Mouse (Mus musculus): ENCODE measurements around the gene Rims4. TPM values are rescaled to one million over a fixed set of nuclear protein-coding genes. Genes with fewer than 3 reads are reported as not detected.

Rims4 gene
- polyA plus RNA-seq, 1 experiment from 2014 or later = 0.22 TPM

DNA sequence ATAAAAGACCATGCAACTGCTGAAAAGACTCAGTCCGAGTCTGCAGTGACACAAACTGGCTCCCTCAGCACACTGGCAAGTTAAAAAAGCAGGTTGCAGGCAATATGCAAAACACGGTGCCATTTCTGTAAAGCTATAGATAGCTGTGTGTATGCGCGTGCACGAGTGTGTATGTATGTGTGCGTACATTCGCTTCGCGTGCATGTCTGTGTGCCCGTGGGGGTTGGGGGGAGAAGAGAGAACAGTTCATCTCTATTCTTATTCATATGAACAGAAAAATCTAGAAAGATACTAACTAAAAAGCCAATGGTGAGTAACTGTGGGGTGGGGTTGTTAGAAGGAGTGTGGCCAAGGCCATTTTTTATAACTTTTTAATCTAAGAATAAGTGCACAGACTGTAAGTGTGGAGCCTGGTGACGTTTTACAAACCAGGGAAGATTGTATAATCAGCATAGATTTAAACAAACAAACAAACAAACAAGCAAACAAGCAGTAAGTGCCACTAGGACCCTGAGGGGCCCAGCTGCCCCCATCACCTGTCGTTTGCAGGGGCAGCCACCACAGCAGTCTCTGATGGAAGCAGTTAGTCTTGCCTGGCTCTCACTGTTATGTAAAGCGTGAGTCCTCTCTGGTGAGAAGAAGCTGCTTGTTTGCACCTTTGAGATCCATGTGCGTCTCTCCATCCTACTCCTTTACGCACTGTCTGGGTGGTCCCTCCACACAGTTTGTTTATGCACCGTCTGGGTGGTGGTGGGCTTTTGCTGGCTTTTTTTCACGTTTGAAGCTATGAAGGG is 35.4 kb downstream of the Rims4 start:
- H3K4me1 ChIP-seq (replicated peaks; ENCODE audit: control insufficient read depth, insufficient read depth) = no peaks in the 10 kb centered on the region
- H3K9me3 ChIP-seq (ENCODE audit: control insufficient read depth, low read length) = no peaks in the 10 kb centered on the region
- WGBS = 58% methylated on average over 17 of the region's 17 CpGs
- ATAC-seq (ENCODE audit: low FRiP score, low TSS enrichment) (no peak), DNase-seq (ENCODE audit: low spot score) (no peak)
- H3K27ac ChIP-seq (replicated peaks) = no peak overlapping the region
- H3K4me3 ChIP-seq (ENCODE audit: low read depth, low read length) = no peak overlapping the region
- H3K4me2 ChIP-seq (replicated peaks; ENCODE audit: low read depth) = no peak overlapping the region
- no peaks in the 10 kb centered on the region for H3K27me3 ChIP-seq (ENCODE audit: control insufficient read depth, insufficient read depth, low read length)
- no peaks in the 10 kb centered on the region for H3K36me3 ChIP-seq (ENCODE audit: control insufficient read depth, insufficient read depth, low read length)
- H3K9ac ChIP-seq (ENCODE audit: low read length) = no peak overlapping the region
- TF ChIP-seq EP300 (optimal IDR thresholded peaks at IDR 0.05) = no peak
- TF ChIP-seq CTCF (IDR thresholded peaks at IDR 0.05; ENCODE audit: low read depth) = no peak

DNA sequence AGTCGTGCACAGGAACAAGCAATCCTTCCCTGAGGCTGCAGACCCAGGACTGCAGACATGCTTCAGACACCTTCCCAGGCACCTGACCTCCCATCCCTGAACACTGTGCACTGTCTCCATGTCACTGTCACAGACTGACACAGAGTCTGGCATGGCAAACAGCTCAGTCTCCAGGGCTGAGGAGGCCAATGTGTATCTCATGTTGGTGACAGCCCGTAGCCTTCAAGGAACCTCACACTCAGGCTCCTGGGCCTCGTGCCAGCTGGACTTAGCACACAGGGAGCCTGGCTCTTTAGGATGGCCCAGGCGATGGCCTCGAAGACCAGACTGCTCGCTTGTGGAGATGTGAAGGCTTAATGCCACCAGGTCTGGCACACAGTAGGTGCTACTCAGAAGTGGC is 37.6 kb downstream of the Rims4 start:
- DNase-seq (ENCODE audit: low spot score) (no peak), ATAC-seq (ENCODE audit: low FRiP score, low TSS enrichment) (no peak)
- Histone ChIP-seq H3K4me1 (replicated peaks; ENCODE audit: control insufficient read depth, insufficient read depth) (no peaks in the 10 kb centered on the region), H3K27me3 (ENCODE audit: control insufficient read depth, insufficient read depth, low read length) (no peaks in the 10 kb centered on the region), H3K4me2 (replicated peaks; ENCODE audit: low read depth) (no peak overlapping the region), H3K27ac (replicated peaks) (no peak overlapping the region), H3K9ac (ENCODE audit: low read length) (no peak overlapping the region), H3K4me3 (ENCODE audit: low read depth, low read length) (no peak overlapping the region), H3K9me3 (ENCODE audit: control insufficient read depth, low read length) (no peaks in the 10 kb centered on the region), H3K36me3 (ENCODE audit: control insufficient read depth, insufficient read depth, low read length) (no peaks in the 10 kb centered on the region)
- TF ChIP-seq CTCF (IDR thresholded peaks at IDR 0.05; ENCODE audit: low read depth) (no peak), EP300 (optimal IDR thresholded peaks at IDR 0.05) (no peak)
- WGBS = 65% methylated on average over 6 of the region's 6 CpGs

DNA sequence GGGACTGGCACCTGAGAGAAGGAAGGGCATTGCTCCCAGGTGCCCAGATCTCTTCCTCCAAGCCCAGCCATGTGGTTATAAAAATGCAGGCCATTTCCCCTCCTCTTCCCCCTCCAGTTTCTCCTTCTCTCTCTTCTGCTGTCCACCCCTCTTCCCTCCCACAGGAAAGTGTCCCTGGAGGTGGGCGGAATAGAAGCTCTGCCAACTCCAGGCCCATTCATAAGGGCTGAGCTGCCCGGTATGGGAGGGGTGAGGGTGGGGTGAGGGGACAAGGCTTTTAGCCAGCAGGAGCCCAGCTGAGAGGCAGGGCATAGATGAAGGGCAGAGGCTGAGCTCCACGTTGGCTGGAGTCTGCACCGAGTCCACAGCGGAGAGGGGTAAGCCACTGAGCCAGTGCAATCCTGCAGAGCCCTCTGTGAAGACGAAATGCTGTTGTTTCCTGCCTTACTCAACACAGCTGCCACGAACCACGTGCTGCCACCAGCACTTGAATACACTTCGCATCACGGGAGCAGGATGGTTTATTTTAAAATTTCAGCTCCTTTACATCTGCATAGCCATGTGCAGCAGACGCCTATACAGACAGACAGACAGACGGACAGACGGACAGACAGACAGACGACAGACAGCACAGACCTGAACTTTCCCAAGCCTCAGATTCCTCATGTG is 41.5 kb downstream of the Rims4 start:
- H3K9ac ChIP-seq (ENCODE audit: low read length) = no peak overlapping the region
- H3K4me1 ChIP-seq (replicated peaks; ENCODE audit: control insufficient read depth, insufficient read depth) = no peaks in the 10 kb centered on the region
- ATAC-seq (ENCODE audit: low FRiP score, low TSS enrichment) = no peak
- DNase-seq (ENCODE audit: low spot score) = no peak
- H3K4me2 ChIP-seq (replicated peaks; ENCODE audit: low read depth) = no peak overlapping the region
- TF ChIP-seq CTCF (IDR thresholded peaks at IDR 0.05; ENCODE audit: low read depth) (no peak), EP300 (optimal IDR thresholded peaks at IDR 0.05) (no peak)
- H3K27me3 ChIP-seq (ENCODE audit: control insufficient read depth, insufficient read depth, low read length) = no peaks in the 10 kb centered on the region
- no peaks in the 10 kb centered on the region for H3K9me3 ChIP-seq (ENCODE audit: control insufficient read depth, low read length)
- WGBS = 60% methylated on average over 14 of the region's 14 CpGs
- H3K27ac ChIP-seq (replicated peaks) = no peak overlapping the region
- no peak overlapping the region for H3K4me3 ChIP-seq (ENCODE audit: low read depth, low read length)
- H3K36me3 ChIP-seq (ENCODE audit: control insufficient read depth, insufficient read depth, low read length) = no peaks in the 10 kb centered on the region

DNA sequence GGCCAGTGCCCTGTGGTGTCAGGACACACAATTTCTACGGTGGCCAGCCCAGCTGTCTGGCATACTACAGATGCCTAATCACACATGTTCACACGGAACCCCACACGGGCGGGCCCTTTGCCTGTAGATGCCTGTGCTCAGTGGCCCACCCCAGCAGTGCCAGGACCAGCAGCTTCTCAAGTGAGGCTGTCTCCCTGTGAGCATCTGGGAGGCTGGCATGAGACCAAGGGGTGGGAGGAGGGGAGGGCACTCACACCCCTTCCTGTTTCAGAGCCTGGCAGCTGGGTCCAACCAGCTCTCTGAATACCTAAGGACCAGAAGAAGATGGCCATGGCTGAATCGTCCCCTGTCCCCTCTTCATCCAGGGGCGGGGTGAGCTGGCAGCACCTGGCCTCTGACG is 43.0 kb downstream of the Rims4 start:
- ATAC-seq (ENCODE audit: low FRiP score, low TSS enrichment) (no peak), DNase-seq (ENCODE audit: low spot score) (peak; percentile 21)
- no peak overlapping the region for H3K4me3 ChIP-seq (ENCODE audit: low read depth, low read length)
- H3K9ac ChIP-seq (ENCODE audit: low read length) = no peak overlapping the region
- no peak overlapping the region for H3K27ac ChIP-seq (replicated peaks)
- 85% methylated on average over 7 of the region's 7 CpGs for WGBS
- H3K4me2 ChIP-seq (replicated peaks; ENCODE audit: low read depth) = no peak overlapping the region
- H3K4me1 ChIP-seq (replicated peaks; ENCODE audit: control insufficient read depth, insufficient read depth) = no peaks in the 10 kb centered on the region
- TF ChIP-seq EP300 (optimal IDR thresholded peaks at IDR 0.05) (no peak), CTCF (IDR thresholded peaks at IDR 0.05; ENCODE audit: low read depth) (no peak)
- H3K27me3 ChIP-seq (ENCODE audit: control insufficient read depth, insufficient read depth, low read length) = no peaks in the 10 kb centered on the region
- no peaks in the 10 kb centered on the region for H3K9me3 ChIP-seq (ENCODE audit: control insufficient read depth, low read length)
- H3K36me3 ChIP-seq (ENCODE audit: control insufficient read depth, insufficient read depth, low read length) = no peaks in the 10 kb centered on the region

DNA sequence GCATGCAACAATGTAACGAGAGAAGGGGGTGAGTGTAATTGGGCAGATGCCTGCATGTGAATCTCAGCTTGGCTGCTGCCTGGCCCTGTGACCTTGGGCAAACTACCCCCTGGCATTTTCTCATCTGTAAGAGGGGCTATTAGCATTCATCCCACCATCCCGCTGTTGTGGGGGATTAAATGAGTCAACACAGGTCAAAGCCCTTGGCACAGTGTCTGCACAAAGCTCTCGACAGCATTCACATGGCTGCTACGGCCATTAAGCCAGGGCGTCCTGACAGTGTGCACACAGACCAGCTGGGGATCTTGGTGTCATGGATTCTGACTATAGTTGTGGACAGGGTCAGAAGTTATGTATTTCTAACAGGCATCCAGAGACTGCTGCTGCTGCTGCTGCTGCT is 43.6 kb downstream of the Rims4 start:
- ATAC-seq (ENCODE audit: low FRiP score, low TSS enrichment) (no peak), DNase-seq (ENCODE audit: low spot score) (no peak)
- Histone ChIP-seq H3K36me3 (ENCODE audit: control insufficient read depth, insufficient read depth, low read length) (no peaks in the 10 kb centered on the region), H3K4me2 (replicated peaks; ENCODE audit: low read depth) (no peak overlapping the region), H3K27me3 (ENCODE audit: control insufficient read depth, insufficient read depth, low read length) (no peaks in the 10 kb centered on the region), H3K27ac (replicated peaks) (no peak overlapping the region), H3K9ac (ENCODE audit: low read length) (no peak overlapping the region), H3K4me3 (ENCODE audit: low read depth, low read length) (no peak overlapping the region), H3K4me1 (replicated peaks; ENCODE audit: control insufficient read depth, insufficient read depth) (no peaks in the 10 kb centered on the region), H3K9me3 (ENCODE audit: control insufficient read depth, low read length) (no peaks in the 10 kb centered on the region)
- WGBS = 37% methylated on average over 5 of the region's 5 CpGs
- TF ChIP-seq CTCF (IDR thresholded peaks at IDR 0.05; ENCODE audit: low read depth) (no peak), EP300 (optimal IDR thresholded peaks at IDR 0.05) (no peak)

DNA sequence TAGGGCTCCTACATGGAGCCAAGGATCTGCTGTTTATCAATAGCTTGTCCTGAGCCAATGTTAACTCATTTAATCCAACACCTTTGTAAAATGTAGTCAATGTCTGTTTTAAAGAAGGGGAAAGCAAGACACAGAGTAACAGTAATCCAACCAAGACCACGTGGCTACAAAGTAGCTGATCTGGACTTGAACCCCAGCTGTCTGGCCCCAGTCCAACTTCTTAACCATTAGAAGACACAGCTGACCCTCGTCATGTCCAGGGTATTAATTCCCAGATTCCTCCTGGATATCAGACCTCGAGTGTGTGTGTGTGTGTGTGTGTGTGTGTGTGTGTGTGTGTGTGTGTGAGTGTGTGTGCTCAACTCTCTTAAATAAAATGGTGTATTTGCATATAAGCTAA is 46.6 kb downstream of the Rims4 start:
- Histone ChIP-seq H3K27me3 (ENCODE audit: control insufficient read depth, insufficient read depth, low read length) (no peaks in the 10 kb centered on the region), H3K9ac (ENCODE audit: low read length) (no peak overlapping the region), H3K4me1 (replicated peaks; ENCODE audit: control insufficient read depth, insufficient read depth) (no peaks in the 10 kb centered on the region), H3K9me3 (ENCODE audit: control insufficient read depth, low read length) (no peaks in the 10 kb centered on the region), H3K4me3 (ENCODE audit: low read depth, low read length) (no peak overlapping the region), H3K27ac (replicated peaks) (no peak overlapping the region), H3K4me2 (replicated peaks; ENCODE audit: low read depth) (no peak overlapping the region), H3K36me3 (ENCODE audit: control insufficient read depth, insufficient read depth, low read length) (no peaks in the 10 kb centered on the region)
- no peak for ATAC-seq (ENCODE audit: low FRiP score, low TSS enrichment)
- no peak for DNase-seq (ENCODE audit: low spot score)
- no peak for TF ChIP-seq CTCF (IDR thresholded peaks at IDR 0.05; ENCODE audit: low read depth)
- TF ChIP-seq EP300 (optimal IDR thresholded peaks at IDR 0.05) = no peak
- 32% methylated on average over 3 of the region's 3 CpGs for WGBS
